Mouse (Mus musculus): ENCODE results near the gene Eif4b. TPM values are rescaled to one million over a fixed set of nuclear protein-coding genes. Genes with fewer than 3 reads are reported as not detected.

Eif4b gene
- polyA plus RNA-seq, 1 experiment from 2014 or later, result 99.6 TPM

DNA sequence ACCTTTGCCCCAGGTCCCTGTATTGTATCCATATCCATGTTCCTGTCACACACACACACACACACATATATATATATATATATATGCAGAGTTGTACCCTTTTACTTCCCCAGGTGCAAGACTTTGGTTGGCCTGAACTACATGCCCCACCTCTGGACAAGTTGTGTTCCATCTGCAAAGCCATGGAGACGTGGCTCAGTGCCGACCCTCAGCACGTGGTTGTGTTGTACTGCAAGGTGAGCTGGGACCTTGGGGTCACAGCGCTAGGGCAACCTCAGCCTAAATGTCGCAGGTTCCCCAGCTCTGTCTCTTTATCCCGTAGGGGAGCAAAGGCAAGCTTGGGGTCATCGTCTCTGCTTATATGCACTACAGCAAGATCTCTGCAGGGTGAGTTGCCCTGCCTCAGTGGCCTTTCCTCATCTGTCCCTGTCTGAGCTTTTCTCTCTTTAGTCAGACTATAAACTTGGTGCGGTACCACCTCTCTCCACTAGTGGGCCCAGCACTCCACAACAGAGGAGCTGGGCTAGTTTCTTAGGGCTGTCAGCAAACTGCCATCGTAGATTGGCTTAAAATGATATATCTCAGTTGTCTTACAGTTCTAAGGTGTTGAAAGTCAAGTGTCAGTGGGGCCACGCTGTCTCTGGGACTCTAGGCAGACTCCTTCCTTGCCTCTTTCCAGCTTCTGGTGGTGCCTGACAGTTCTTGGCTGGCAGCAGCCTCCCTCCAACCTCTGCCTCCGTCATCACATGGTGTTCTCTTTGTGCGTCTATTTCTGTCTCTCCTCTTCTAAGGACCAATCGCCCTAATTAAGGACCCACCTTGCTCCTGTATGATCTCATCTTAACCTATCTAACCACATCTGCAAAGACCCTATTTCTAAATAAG, 34.4 kb downstream of the Eif4b start:
- DNase-seq (ENCODE audit: low spot score), result no peak
- Histone ChIP-seq H3K27me3 (ENCODE audit: insufficient read depth, poor library complexity, severe bottlenecking) (peaks cover 25% of the 10 kb centered on the region), H3K9me3 (no peaks in the 10 kb centered on the region), H3K4me1 (peaks cover 87% of the 10 kb centered on the region), H3K4me3 (peak overlapping the region; percentile 5; the same call in 1 of the 2 replicates), H3K36me3 (peaks cover 57% of the 10 kb centered on the region), H3K27ac (0 out of 2 replicates have a peak overlapping the region, but pooled peaks have one; percentile 6)
- 38% methylated on average over 13 of the region's 13 CpGs for WGBS

DNA sequence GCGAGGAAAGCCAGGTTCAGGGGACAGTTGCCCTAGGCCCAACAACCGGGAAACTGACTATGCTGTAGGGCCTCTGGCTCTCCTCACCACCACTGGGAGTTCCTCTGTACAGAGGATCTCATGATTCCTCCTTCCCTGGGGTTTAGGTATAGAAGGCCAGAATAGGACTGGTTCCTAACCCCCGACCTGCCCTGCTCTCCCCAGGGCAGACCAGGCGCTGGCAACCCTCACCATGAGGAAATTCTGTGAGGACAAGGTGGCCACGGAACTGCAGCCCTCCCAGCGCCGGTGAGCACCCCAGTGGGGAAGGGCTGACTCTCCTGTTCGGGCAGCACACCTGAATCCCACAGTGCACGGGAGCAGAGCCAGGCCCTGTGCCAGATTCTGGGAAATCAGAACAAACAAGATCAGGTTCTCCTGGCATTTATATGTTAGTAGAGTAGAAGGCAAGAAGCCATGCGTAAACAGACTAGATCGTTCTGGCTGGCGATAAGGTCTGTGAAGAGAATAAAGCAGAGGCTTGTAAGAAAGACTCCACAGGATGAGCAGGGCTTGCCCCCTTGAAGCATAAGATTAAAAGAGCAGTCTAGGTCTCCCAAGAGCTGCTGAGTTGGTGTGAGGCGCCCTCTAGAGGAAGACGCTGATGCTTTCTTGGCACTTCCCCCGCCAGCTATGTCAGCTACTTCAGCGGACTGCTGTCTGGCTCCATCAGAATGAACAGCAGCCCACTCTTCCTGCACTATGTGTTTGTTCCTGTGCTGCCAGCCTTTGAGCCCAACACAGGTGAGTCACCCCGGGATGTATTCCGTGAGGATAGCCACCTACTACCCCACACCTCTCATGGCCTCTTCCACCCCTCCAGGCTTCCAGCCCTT, 35.3 kb downstream of the Eif4b start:
- Histone ChIP-seq H3K4me3 (no peak overlapping the region), H3K27me3 (ENCODE audit: insufficient read depth, poor library complexity, severe bottlenecking) (peaks cover 25% of the 10 kb centered on the region), H3K36me3 (peaks cover 66% of the 10 kb centered on the region), H3K27ac (0 out of 2 replicates have a peak overlapping the region, but pooled peaks have one; percentile 11), H3K4me1 (peaks cover 80% of the 10 kb centered on the region), H3K9me3 (no peaks in the 10 kb centered on the region)
- peak; percentile 87 for DNase-seq (ENCODE audit: low spot score)
- WGBS, result 53% methylated on average over 18 of the region's 18 CpGs

DNA sequence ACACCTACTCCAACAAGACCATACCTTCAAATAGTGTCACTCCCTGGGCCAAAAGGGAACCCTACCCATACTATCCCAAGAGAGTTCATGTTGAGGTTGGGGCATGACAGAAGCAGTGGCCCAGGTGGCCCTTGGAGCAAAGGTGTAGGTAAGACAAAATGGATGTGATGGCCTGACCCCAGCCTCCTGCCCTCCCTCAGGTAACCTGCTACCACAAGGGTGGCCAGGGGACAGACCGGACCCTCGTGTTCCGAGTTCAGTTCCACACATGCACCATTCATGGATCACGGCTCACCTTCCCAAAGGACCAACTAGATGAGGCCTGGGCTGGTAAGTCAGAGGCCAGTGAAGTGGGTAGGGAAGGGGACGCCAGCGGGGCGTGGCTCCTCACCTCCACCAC, 36.7 kb downstream of the Eif4b start:
- DNase-seq (ENCODE audit: low spot score), result no peak
- Histone ChIP-seq H3K4me1 (peaks cover 66% of the 10 kb centered on the region), H3K27me3 (ENCODE audit: insufficient read depth, poor library complexity, severe bottlenecking) (peaks cover 22% of the 10 kb centered on the region), H3K9me3 (no peaks in the 10 kb centered on the region), H3K4me3 (no peak overlapping the region), H3K27ac (no peak overlapping the region), H3K36me3 (peaks cover 78% of the 10 kb centered on the region)
- 92% methylated on average over 7 of the region's 7 CpGs for WGBS

DNA sequence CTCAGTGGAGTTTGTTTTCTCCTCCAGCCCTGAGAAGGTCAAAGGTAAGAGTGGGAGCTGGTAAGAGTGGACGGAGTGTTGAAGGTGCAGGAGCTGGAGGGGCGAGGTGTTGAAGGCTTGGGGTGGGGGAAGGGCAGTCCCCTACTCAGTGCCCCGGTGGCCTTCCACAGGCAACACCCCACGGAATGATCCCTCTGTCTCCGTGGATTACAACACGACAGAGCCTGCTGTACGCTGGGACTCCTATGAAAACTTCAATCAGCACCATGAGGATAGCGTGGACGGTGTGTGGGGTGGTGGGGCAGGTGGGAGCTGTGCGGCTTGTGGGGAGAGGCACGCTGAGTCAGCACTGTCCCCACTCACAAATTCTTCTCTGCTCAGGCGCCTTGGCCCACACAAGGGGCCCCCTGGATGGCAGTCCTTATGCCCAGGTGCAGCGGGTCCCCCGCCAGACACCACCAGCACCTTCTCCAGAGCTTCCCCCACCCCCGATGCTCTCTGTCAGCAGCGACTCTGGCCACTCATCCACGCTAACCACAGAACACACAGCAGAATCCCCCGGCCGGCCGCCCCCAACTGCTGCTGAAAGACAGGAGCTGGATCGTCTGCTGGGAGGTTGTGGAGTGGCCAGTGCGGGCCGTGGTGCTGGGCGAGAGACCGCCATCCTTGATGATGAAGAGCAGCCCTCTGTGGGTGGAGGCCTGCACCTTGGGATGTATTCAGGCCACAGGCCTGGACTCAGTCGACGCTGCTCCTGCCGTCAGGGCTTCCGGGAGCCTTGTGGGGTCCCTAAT, 37.3 kb downstream of the Eif4b start:
- 71% methylated on average over 29 of the region's 29 CpGs for WGBS
- DNase-seq (ENCODE audit: low spot score), result no peak
- H3K9me3 ChIP-seq, result no peaks in the 10 kb centered on the region
- peaks cover 59% of the 10 kb centered on the region for H3K4me1 ChIP-seq
- H3K4me3 ChIP-seq, result no peak overlapping the region
- peaks cover 82% of the 10 kb centered on the region for H3K36me3 ChIP-seq
- H3K27me3 ChIP-seq (ENCODE audit: insufficient read depth, poor library complexity, severe bottlenecking), result peaks cover 16% of the 10 kb centered on the region
- H3K27ac ChIP-seq, result no peak overlapping the region

DNA sequence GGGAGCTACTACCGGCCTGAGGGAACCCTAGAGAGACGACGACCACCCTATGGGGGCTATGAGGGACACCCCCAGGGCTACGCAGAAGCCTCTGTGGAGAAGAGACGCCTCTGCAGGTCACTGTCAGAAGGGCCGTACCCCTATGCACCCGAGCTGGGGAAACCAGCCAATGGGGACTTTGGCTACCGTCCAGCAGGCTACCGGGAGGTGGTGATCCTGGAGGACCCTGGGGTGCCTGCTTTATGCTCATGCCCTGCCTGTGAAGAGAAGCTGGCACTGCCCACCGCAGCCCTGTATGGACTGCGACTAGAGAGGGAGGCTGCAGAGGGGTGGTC, 37.9 kb downstream of the Eif4b start:
- Histone ChIP-seq H3K27me3 (ENCODE audit: insufficient read depth, poor library complexity, severe bottlenecking) (peaks cover 10% of the 10 kb centered on the region), H3K36me3 (peaks cover 88% of the 10 kb centered on the region), H3K27ac (no peak overlapping the region), H3K9me3 (no peaks in the 10 kb centered on the region), H3K4me3 (no peak overlapping the region), H3K4me1 (peaks cover 54% of the 10 kb centered on the region)
- WGBS, result 81% methylated on average over 11 of the region's 11 CpGs
- no peak for DNase-seq (ENCODE audit: low spot score)

DNA sequence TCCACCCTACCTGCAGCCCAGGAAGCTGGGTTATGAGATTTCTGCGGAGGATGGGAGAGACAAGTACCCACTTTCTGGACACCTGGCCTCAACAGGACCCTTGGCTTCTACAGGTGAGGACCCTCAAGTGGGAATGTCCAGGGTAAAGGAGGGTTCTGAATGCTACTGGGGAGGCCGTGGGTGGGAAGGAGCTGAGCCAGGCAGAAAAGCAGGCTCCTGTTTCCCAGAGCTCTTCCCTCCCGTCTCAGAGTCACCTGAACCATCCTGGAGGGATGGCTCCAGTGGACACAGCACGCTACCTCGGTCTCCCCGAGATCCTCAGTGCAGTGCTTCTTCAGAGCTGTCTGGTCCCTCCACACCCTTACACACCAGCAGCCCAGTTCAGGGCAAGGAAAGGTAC, 38.6 kb downstream of the Eif4b start:
- H3K27me3 ChIP-seq (ENCODE audit: insufficient read depth, poor library complexity, severe bottlenecking), result peaks cover 3% of the 10 kb centered on the region
- H3K36me3 ChIP-seq, result peaks cover 90% of the 10 kb centered on the region
- WGBS, result 85% methylated on average over 6 of the region's 6 CpGs
- H3K4me1 ChIP-seq, result peaks cover 47% of the 10 kb centered on the region
- DNase-seq (ENCODE audit: low spot score), result no peak
- H3K27ac ChIP-seq, result 0 out of 2 replicates have a peak overlapping the region, but pooled peaks have one; percentile 38
- H3K4me3 ChIP-seq, result no peak overlapping the region
- no peaks in the 10 kb centered on the region for H3K9me3 ChIP-seq

DNA sequence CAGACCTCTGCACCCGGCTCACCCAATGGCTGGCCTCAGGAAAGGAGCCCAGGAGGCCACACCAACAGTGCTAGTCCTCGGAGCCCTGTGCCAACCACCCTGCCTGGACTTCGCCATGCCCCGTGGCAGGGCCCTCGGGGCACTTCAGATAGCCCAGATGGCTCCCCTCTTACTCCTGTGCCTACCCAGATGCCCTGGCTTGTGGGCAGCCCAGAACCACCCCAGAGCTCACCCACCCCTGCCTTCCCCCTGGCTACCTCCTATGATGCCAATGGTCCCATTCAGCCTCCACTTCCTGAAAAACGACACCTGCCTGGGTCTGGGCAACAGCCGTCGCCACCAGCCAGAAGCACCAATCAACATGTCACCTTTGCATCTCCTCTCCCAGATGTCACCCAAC, 39.3 kb downstream of the Eif4b start:
- no peak for DNase-seq (ENCODE audit: low spot score)
- Histone ChIP-seq H3K27ac (0 out of 2 replicates have a peak overlapping the region, but pooled peaks have one; percentile 38), H3K36me3 (peaks cover 94% of the 10 kb centered on the region), H3K27me3 (ENCODE audit: insufficient read depth, poor library complexity, severe bottlenecking) (no peaks in the 10 kb centered on the region), H3K4me3 (no peak overlapping the region), H3K4me1 (peaks cover 40% of the 10 kb centered on the region), H3K9me3 (no peaks in the 10 kb centered on the region)
- WGBS, result 74% methylated on average over 8 of the region's 8 CpGs

DNA sequence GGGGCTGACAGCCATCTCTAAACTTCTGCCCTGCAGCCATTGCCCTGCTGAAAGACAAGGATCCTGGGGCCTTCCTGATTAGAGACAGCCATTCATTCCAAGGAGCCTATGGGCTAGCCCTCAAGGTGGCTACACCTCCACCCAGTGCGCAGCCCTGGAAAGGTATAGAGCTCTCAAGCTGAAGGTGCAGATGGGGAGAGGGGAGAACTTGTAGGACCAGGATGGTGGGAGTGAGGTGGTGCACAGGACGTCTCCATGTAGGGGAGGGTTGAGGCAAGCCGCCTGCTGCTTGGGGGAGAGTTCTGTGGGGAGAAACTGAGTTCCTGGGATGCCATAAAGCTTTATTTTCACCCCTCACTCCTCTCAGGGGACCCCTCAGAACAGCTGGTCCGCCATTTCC, 40.1 kb downstream of the Eif4b start:
- H3K4me3 ChIP-seq, result no peak overlapping the region
- 84% methylated on average over 4 of the region's 4 CpGs for WGBS
- H3K36me3 ChIP-seq, result peaks cover 98% of the 10 kb centered on the region
- no peaks in the 10 kb centered on the region for H3K9me3 ChIP-seq
- peaks cover 32% of the 10 kb centered on the region for H3K4me1 ChIP-seq
- DNase-seq (ENCODE audit: low spot score), result no peak
- no peak overlapping the region for H3K27ac ChIP-seq
- H3K27me3 ChIP-seq (ENCODE audit: insufficient read depth, poor library complexity, severe bottlenecking), result no peaks in the 10 kb centered on the region

DNA sequence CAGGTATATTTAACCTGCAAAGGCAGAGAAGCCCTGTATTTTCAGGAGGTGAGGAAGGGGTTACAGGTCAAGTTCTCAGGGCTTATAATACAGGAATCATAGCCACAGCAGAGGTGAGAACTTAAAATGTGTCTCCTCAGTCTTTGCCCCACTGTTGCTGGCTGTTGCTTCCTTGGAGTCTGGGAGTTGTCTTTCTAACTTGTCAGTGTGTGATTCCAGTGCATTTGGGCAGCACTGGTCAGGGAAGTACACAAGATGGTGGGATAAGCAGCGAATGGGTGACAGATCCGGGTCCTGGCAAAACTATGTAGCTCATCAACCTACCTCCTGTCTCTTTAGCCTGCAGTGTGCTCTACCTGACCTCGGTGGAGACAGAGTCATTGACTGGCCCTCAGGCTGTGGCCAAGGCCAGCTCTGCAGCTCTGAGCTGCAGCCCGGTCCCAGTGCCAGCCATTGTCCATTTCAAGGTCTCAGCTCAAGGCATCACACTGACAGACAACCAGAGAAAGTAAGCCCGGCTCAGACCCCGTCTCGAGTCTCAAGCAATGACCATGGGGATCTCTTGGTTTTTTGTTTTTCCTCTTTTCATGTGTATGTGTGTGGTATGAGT, 41.2 kb downstream of the Eif4b start:
- WGBS, result 83% methylated on average over 7 of the region's 7 CpGs
- no peak for DNase-seq (ENCODE audit: low spot score)

DNA sequence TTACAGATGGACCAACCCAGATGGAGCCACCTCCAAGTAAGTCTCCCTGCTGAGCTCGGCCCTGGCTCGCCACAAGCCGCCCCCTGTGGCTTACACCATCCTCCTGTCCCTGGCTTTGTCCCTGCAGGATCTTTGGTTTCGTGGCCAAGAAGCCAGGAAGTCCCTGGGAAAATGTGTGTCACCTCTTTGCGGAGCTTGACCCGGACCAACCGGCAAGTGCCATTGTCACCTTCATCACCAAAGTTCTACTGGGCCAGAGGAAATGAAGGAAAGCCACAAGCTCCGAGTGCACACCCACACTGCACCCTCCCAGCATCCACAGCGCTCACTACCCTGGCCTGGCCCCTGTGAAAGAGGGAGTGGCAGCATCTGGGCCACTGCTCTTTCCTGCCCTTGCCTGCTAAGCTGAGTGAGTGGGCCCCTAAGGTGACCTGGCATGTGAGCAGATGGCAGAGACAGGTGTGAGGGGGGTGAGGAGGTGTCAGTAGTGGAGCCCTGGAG, 42.2 kb downstream of the Eif4b start:
- no peak overlapping the region for H3K4me3 ChIP-seq
- WGBS, result 75% methylated on average over 9 of the region's 9 CpGs
- H3K36me3 ChIP-seq, result peaks cover 98% of the 10 kb centered on the region
- H3K9me3 ChIP-seq, result no peaks in the 10 kb centered on the region
- no peak for DNase-seq (ENCODE audit: low spot score)
- H3K27ac ChIP-seq, result peak overlapping the region; percentile 36; the same call in 1 of the 2 replicates
- no peaks in the 10 kb centered on the region for H3K27me3 ChIP-seq (ENCODE audit: insufficient read depth, poor library complexity, severe bottlenecking)
- H3K4me1 ChIP-seq, result peaks cover 14% of the 10 kb centered on the region

More for the DNA sequence above, 41.2 kb downstream of the Eif4b start:
- Histone ChIP-seq H3K4me1 (peaks cover 22% of the 10 kb centered on the region), H3K9me3 (no peaks in the 10 kb centered on the region), H3K4me3 (no peak overlapping the region), H3K36me3 (peaks cover 98% of the 10 kb centered on the region), H3K27ac (no peak overlapping the region), H3K27me3 (ENCODE audit: insufficient read depth, poor library complexity, severe bottlenecking) (no peaks in the 10 kb centered on the region)

DNA sequence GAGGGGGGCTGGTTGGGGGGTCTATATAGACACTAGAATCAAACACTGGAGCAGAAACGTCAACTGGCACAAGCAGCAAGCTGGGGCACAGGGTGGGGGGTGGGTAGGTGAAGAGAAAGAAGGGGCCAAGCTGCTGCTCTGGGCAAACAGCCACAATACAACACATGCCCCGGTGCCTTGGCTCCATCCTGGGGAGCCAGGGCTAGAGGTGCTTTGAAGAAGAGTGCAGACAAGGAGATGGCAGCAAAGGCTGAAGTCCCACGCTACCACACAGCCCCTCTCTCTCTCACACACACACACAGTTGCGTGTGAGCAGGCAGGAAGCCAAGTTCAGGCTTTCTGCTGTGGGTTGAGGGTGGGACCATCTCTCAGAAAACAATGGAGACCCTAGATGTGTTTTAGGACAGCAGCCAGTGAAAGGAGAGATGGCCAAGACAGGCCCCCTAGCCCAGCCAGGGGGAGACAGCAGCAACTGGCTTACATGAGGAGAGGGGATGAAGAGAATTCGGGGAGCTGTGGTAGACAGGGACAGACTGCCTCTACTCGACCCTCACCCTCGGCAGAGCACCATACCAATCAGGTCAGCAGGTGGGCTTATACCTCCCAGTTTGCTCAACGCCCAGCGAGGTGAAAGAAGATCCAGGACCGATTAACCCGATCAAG, 43.3 kb downstream of the Eif4b start:
- Histone ChIP-seq H3K4me1 (peaks cover 5% of the 10 kb centered on the region; the same call in 1 of the 2 replicates), H3K27me3 (ENCODE audit: insufficient read depth, poor library complexity, severe bottlenecking) (no peaks in the 10 kb centered on the region), H3K4me3 (no peak overlapping the region), H3K9me3 (no peaks in the 10 kb centered on the region), H3K36me3 (peaks cover 96% of the 10 kb centered on the region), H3K27ac (no peak overlapping the region)
- 82% methylated on average over 11 of the region's 11 CpGs for WGBS
- no peak for DNase-seq (ENCODE audit: low spot score)
